Mouse (Mus musculus) embryo, embryonic 9.5 days (tissue): ENCODE results near the gene Atm.

ENCODE experiments used
- DNase-seq: peaks from one replicate; pipeline ENCODE4 v3.0.0-alpha.2; 2017; ENCODE audit errors: extremely low spot score

Atm gene

GRCm38 (mm10) chr9:53408953-53409361 lies 127.6 kb downstream of the Atm start:
- no peak for DNase-seq

- DNase-seq = no peak
These were observed 128.0 kb downstream of the Atm start for GRCm38 (mm10) chr9:53408548-53408947.

GRCm38 (mm10) chr9:53404753-53405722 lies 131.5 kb downstream of the Atm start:
- peak; percentile 85 for DNase-seq

GRCm38 (mm10) chr9:53404050-53404752 lies 132.3 kb downstream of the Atm start:
- DNase-seq = no peak

- no peak for DNase-seq
These were observed 133.5 kb downstream of the Atm start for GRCm38 (mm10) chr9:53402991-53403390.

- DNase-seq = peak; percentile 26
These were observed 134.2 kb downstream of the Atm start, which contains the start of gene 4930550C14Rik for GRCm38 (mm10) chr9:53402291-53402711. TSS of gene 4930550C14Rik (plus strand) at chr9:53402325.

GRCm38 (mm10) chr9:53401146-53401545 lies 135.4 kb downstream of the Atm start:
- no peak for DNase-seq

GRCm38 (mm10) chr9:53400696-53401095 lies 135.8 kb downstream of the Atm start:
- DNase-seq = no peak

- DNase-seq = no peak
These were observed 137.0 kb downstream of the Atm start for GRCm38 (mm10) chr9:53399537-53399936.

GRCm38 (mm10) chr9:53398388-53398700 lies 138.2 kb downstream of the Atm start:
- DNase-seq = peak; percentile 63

GRCm38 (mm10) chr9:53397685-53398387 lies 138.7 kb downstream of the Atm start:
- no peak for DNase-seq

GRCm38 (mm10) chr9:53390136-53390535 lies 146.4 kb downstream of the Atm start:
- DNase-seq = no peak
